Mouse (Mus musculus) urinary bladder, adult 18-20 months (tissue): Measurements from ENCODE around the gene Gtf3c5.

Experiments
- DNase-seq, 2 experiments: peaks; one replicate each; pipeline ENCODE4 v3.0.0; 2022; ENCODE audit warnings: low spot score in 2 of 2, mixed read lengths in 2 of 2

Gene Gtf3c5

GRCm38 (mm10) chr2:28607341-28608165 lies 24.0 kb upstream of the Gtf3c5 start:
- no peak for DNase-seq

- no peak for DNase-seq
These were observed 23.2 kb upstream of the Gtf3c5 start for GRCm38 (mm10) chr2:28606601-28607340.

- DNase-seq: no peak
These were observed 22.4 kb upstream of the Gtf3c5 start for GRCm38 (mm10) chr2:28605789-28606541.

GRCm38 (mm10) chr2:28603542-28603941 lies 20.0 kb upstream of the Gtf3c5 start:
- no peak for DNase-seq

GRCm38 (mm10) chr2:28601720-28602590 lies 18.4 kb upstream of the Gtf3c5 start:
- no peak for DNase-seq

- DNase-seq: no peak
These were observed 16.0 kb upstream of the Gtf3c5 start for GRCm38 (mm10) chr2:28599569-28599900.

- DNase-seq: no peak
These were observed 15.4 kb upstream of the Gtf3c5 start for GRCm38 (mm10) chr2:28598692-28599568.

- DNase-seq: no peak
These were observed 14.4 kb upstream of the Gtf3c5 start for GRCm38 (mm10) chr2:28597733-28598547.

- no peak for DNase-seq
These were observed 13.4 kb upstream of the Gtf3c5 start for GRCm38 (mm10) chr2:28596998-28597397.

GRCm38 (mm10) chr2:28596021-28596420 lies 12.5 kb upstream of the Gtf3c5 start:
- no peak for DNase-seq

- DNase-seq: peak; percentile 23 to 24
These were observed 9.3 kb upstream of the Gtf3c5 start for GRCm38 (mm10) chr2:28592809-28593208.

- no peak for DNase-seq
These were observed 7.9 kb upstream of the Gtf3c5 start for GRCm38 (mm10) chr2:28591479-28591878.

- DNase-seq: no peak
These were observed 5.0 kb upstream of the Gtf3c5 start for GRCm38 (mm10) chr2:28588574-28588973.

- DNase-seq: no peak
These were observed 2.2 kb upstream of the Gtf3c5 start for GRCm38 (mm10) chr2:28585730-28586129.

GRCm38 (mm10) chr2:28585043-28585571 lies 1.6 kb upstream of the Gtf3c5 start:
- DNase-seq: peak; percentile 49 to 62

GRCm38 (mm10) chr2:28582647-28583353 lies 751 bp downstream of the Gtf3c5 start:
- DNase-seq: peak; percentile 80 to 94

GRCm38 (mm10) chr2:28578003-28578402 lies 5.5 kb downstream of the Gtf3c5 start:
- no peak for DNase-seq

- no peak for DNase-seq
These were observed 6.7 kb downstream of the Gtf3c5 start for GRCm38 (mm10) chr2:28576815-28577214.

GRCm38 (mm10) chr2:28575341-28575740 lies 8.2 kb downstream of the Gtf3c5 start:
- DNase-seq: no peak
